Mouse (Mus musculus): ENCODE data around the gene Rps17. TPM values are rescaled to one million over a fixed set of nuclear protein-coding genes. Genes with fewer than 3 reads are reported as not detected.

Gene Rps17
- total RNA-seq (2014; fragmentation: Nextera tagmentation) (1,073 and 1,187 TPM in 2 replicates), total RNA-seq (2017) (3,077 and 3,504 TPM in 2 replicates), polyA plus RNA-seq (2012) (210 and 249 TPM in 2 replicates)

- Histone ChIP-seq H3K9me3 (replicated peaks) (no peaks in the 10 kb centered on the region), H3K4me1 (ENCODE audit: insufficient read depth, low read depth, low read length) (peaks cover 49% of the 10 kb centered on the region), H3K36me3 (replicated peaks) (peaks cover 49% of the 10 kb centered on the region), H3K4me3 (ENCODE audit: low read depth, low read length) (peak within 1 kb of the TSS; percentile 91), H3K27me3 (ENCODE audit: insufficient read depth, low read length) (peaks cover 13% of the 10 kb centered on the region)
- ATAC-seq (ENCODE audit: extremely low read depth, insufficient number of reproducible peaks, low FRiP score, poor library complexity, severe bottlenecking) = peak; percentile 55
- peak; percentile 67 for TF ChIP-seq CTCF (IDR thresholded peaks at IDR 0.05; ENCODE audit: low read depth, low read length)
- TF ChIP-seq GATA1 (IDR thresholded peaks at IDR 0.05; ENCODE audit: borderline replicate concordance, low read length) = no peak
- peak; percentile 82 for DNase-seq (ENCODE audit: low spot score)
Observed at GRCm38 (mm10) chr7:81344544-81345446, at the start of gene Rps17. Gene Rps17, minus strand, starts transcription at chr7:81345254.

- Histone ChIP-seq H3K4me1 (ENCODE audit: insufficient read depth, low read depth, low read length) (no peaks in the 10 kb centered on the region), H3K36me3 (replicated peaks) (no peaks in the 10 kb centered on the region)
- ATAC-seq (ENCODE audit: extremely low read depth, insufficient number of reproducible peaks, low FRiP score, poor library complexity, severe bottlenecking) = no peak
Observed at GRCm38 (mm10) chr7:81379363-81379762, 34.3 kb upstream of the Rps17 start.

GRCm38 (mm10) chr7:81372337-81372920 is 27.4 kb upstream of the Rps17 start:
- Histone ChIP-seq H3K36me3 (replicated peaks) (no peaks in the 10 kb centered on the region), H3K4me3 (ENCODE audit: low read depth, low read length) (no peak overlapping the region), H3K4me1 (ENCODE audit: insufficient read depth, low read depth, low read length) (no peaks in the 10 kb centered on the region), H3K9me3 (replicated peaks) (no peaks in the 10 kb centered on the region), H3K27me3 (ENCODE audit: insufficient read depth, low read length) (peaks cover 17% of the 10 kb centered on the region)
- no peak for DNase-seq (ENCODE audit: low spot score)
- ATAC-seq (ENCODE audit: extremely low read depth, insufficient number of reproducible peaks, low FRiP score, poor library complexity, severe bottlenecking) = no peak
- no peak for TF ChIP-seq CTCF (IDR thresholded peaks at IDR 0.05; ENCODE audit: low read depth, low read length)
- TF ChIP-seq POLR2AphosphoS5 (IDR thresholded peaks at IDR 0.05; ENCODE audit: insufficient replicate concordance, low read depth, low read length) = no peak
- no peak for TF ChIP-seq TAL1 (conservative IDR thresholded peaks at IDR 0.05; ENCODE audit: low read depth, low read length)
- TF ChIP-seq GATA2 (IDR thresholded peaks at IDR 0.05; ENCODE audit: borderline replicate concordance, low read depth, low read length) = no peak
- no peak for TF ChIP-seq GATA1 (IDR thresholded peaks at IDR 0.05; ENCODE audit: borderline replicate concordance, low read length)

More at GRCm38 (mm10) chr7:81379363-81379762, 34.3 kb upstream of the Rps17 start:
- no peak for DNase-seq (ENCODE audit: low spot score)
- H3K9me3 ChIP-seq (replicated peaks) = no peaks in the 10 kb centered on the region
- TF ChIP-seq CTCF (IDR thresholded peaks at IDR 0.05; ENCODE audit: low read depth, low read length) = no peak
- TF ChIP-seq GATA2 (IDR thresholded peaks at IDR 0.05; ENCODE audit: borderline replicate concordance, low read depth, low read length) = no peak
- TF ChIP-seq TAL1 (conservative IDR thresholded peaks at IDR 0.05; ENCODE audit: low read depth, low read length) = no peak
- no peak for TF ChIP-seq POLR2AphosphoS5 (IDR thresholded peaks at IDR 0.05; ENCODE audit: insufficient replicate concordance, low read depth, low read length)
- no peak for TF ChIP-seq GATA1 (IDR thresholded peaks at IDR 0.05; ENCODE audit: borderline replicate concordance, low read length)
- no peak overlapping the region for H3K4me3 ChIP-seq (ENCODE audit: low read depth, low read length)
- H3K27me3 ChIP-seq (ENCODE audit: insufficient read depth, low read length) = peaks cover 16% of the 10 kb centered on the region

GRCm38 (mm10) chr7:81371811-81372210 is 26.8 kb upstream of the Rps17 start:
- Histone ChIP-seq H3K4me3 (ENCODE audit: low read depth, low read length) (no peak overlapping the region), H3K9me3 (replicated peaks) (no peaks in the 10 kb centered on the region), H3K36me3 (replicated peaks) (no peaks in the 10 kb centered on the region), H3K4me1 (ENCODE audit: insufficient read depth, low read depth, low read length) (no peaks in the 10 kb centered on the region), H3K27me3 (ENCODE audit: insufficient read depth, low read length) (peaks cover 17% of the 10 kb centered on the region)
- no peak for ATAC-seq (ENCODE audit: extremely low read depth, insufficient number of reproducible peaks, low FRiP score, poor library complexity, severe bottlenecking)
- TF ChIP-seq CTCF (IDR thresholded peaks at IDR 0.05; ENCODE audit: low read depth, low read length) = no peak
- no peak for TF ChIP-seq GATA1 (IDR thresholded peaks at IDR 0.05; ENCODE audit: borderline replicate concordance, low read length)
- no peak for TF ChIP-seq POLR2AphosphoS5 (IDR thresholded peaks at IDR 0.05; ENCODE audit: insufficient replicate concordance, low read depth, low read length)
- no peak for TF ChIP-seq GATA2 (IDR thresholded peaks at IDR 0.05; ENCODE audit: borderline replicate concordance, low read depth, low read length)
- no peak for TF ChIP-seq TAL1 (conservative IDR thresholded peaks at IDR 0.05; ENCODE audit: low read depth, low read length)
- no peak for DNase-seq (ENCODE audit: low spot score)

GRCm38 (mm10) chr7:81369724-81370123 is 24.7 kb upstream of the Rps17 start:
- no peak for TF ChIP-seq TAL1 (conservative IDR thresholded peaks at IDR 0.05; ENCODE audit: low read depth, low read length)
- TF ChIP-seq GATA2 (IDR thresholded peaks at IDR 0.05; ENCODE audit: borderline replicate concordance, low read depth, low read length) = no peak
- no peak for TF ChIP-seq POLR2AphosphoS5 (IDR thresholded peaks at IDR 0.05; ENCODE audit: insufficient replicate concordance, low read depth, low read length)
- no peak for TF ChIP-seq GATA1 (IDR thresholded peaks at IDR 0.05; ENCODE audit: borderline replicate concordance, low read length)
- TF ChIP-seq CTCF (IDR thresholded peaks at IDR 0.05; ENCODE audit: low read depth, low read length) = no peak
- DNase-seq (ENCODE audit: low spot score) = no peak
- Histone ChIP-seq H3K27me3 (ENCODE audit: insufficient read depth, low read length) (peaks cover 15% of the 10 kb centered on the region), H3K4me3 (ENCODE audit: low read depth, low read length) (no peak overlapping the region), H3K4me1 (ENCODE audit: insufficient read depth, low read depth, low read length) (no peaks in the 10 kb centered on the region), H3K9me3 (replicated peaks) (no peaks in the 10 kb centered on the region), H3K36me3 (replicated peaks) (no peaks in the 10 kb centered on the region)
- ATAC-seq (ENCODE audit: extremely low read depth, insufficient number of reproducible peaks, low FRiP score, poor library complexity, severe bottlenecking) = no peak

- Histone ChIP-seq H3K36me3 (replicated peaks) (no peaks in the 10 kb centered on the region), H3K4me1 (ENCODE audit: insufficient read depth, low read depth, low read length) (no peaks in the 10 kb centered on the region), H3K9me3 (replicated peaks) (no peaks in the 10 kb centered on the region), H3K4me3 (ENCODE audit: low read depth, low read length) (no peak overlapping the region), H3K27me3 (ENCODE audit: insufficient read depth, low read length) (peaks cover 15% of the 10 kb centered on the region)
- DNase-seq (ENCODE audit: low spot score) (no peak), ATAC-seq (ENCODE audit: extremely low read depth, insufficient number of reproducible peaks, low FRiP score, poor library complexity, severe bottlenecking) (no peak)
- TF ChIP-seq POLR2AphosphoS5 (IDR thresholded peaks at IDR 0.05; ENCODE audit: insufficient replicate concordance, low read depth, low read length) = no peak
- no peak for TF ChIP-seq GATA1 (IDR thresholded peaks at IDR 0.05; ENCODE audit: borderline replicate concordance, low read length)
- no peak for TF ChIP-seq CTCF (IDR thresholded peaks at IDR 0.05; ENCODE audit: low read depth, low read length)
- TF ChIP-seq TAL1 (conservative IDR thresholded peaks at IDR 0.05; ENCODE audit: low read depth, low read length) = no peak
- no peak for TF ChIP-seq GATA2 (IDR thresholded peaks at IDR 0.05; ENCODE audit: borderline replicate concordance, low read depth, low read length)
Observed at GRCm38 (mm10) chr7:81367946-81368345, 22.9 kb upstream of the Rps17 start.
